Mouse (Mus musculus) erythroblast, adult 5-6 weeks (primary cell): ENCODE results near the gene Olfr206. TPM values are rescaled to one million over a fixed set of nuclear protein-coding genes. Genes with fewer than 3 reads are reported as not detected.
"Not testable (repeated sequence)": the region's sequence is repeated elsewhere in the genome, so short reads cannot be mapped to it uniquely, and the experiment has no call there.

Experiments used
- ATAC-seq: replicated peaks from 2 replicates; pipeline ENCODE4 v1.8.0; 2016; ENCODE audit warnings: moderate number of reproducible peaks, mild to moderate bottlenecking, moderate TSS enrichment, inconsistent platforms; ENCODE audit not compliant: poor library complexity, low FRiP score, severe bottlenecking
- total RNA-seq, 2 experiments: library from RNA; stranded (forward) in 1 of 2; stranded (reverse) in 1 of 2; fragments of 150-400 nt in 1 of 2; fragments of 200-764, 138-1000 nt in 1 of 2; gene quantifications; 2 replicates each; pipeline versions ENCODE4 v1.2.3 to v1.2.4; 2015 to 2017; ENCODE audit warnings: low replicate concordance in 2 of 2

Olfr206 gene
- total RNA-seq (2015; ENCODE audit: low replicate concordance) (not detected in 2 replicates), total RNA-seq (2017; ENCODE audit: low replicate concordance) (not detected in 2 replicates)

DNA sequence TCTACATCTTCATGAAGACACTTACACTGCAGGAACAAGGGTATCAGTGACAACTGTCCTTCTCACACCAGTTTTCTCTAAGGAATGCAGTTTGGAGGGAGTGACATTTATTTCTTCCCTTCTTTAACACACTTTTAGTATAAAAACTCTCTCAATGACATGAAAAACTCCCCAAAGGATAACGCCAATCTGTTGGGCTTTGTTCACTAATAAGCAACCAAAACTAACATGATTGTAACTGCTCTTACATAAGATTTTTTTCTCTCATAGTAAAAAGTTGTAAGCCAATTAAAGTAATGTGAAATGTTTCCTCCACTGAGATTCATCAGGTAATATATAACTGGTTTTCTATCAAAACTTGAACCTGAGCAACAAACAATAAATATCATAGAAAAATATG, at the start of gene Olfr206:
Gene Olfr206 (minus strand): TSS at position 101 of the 400 bp plus-strand sequence.
- ATAC-seq = no peak

DNA sequence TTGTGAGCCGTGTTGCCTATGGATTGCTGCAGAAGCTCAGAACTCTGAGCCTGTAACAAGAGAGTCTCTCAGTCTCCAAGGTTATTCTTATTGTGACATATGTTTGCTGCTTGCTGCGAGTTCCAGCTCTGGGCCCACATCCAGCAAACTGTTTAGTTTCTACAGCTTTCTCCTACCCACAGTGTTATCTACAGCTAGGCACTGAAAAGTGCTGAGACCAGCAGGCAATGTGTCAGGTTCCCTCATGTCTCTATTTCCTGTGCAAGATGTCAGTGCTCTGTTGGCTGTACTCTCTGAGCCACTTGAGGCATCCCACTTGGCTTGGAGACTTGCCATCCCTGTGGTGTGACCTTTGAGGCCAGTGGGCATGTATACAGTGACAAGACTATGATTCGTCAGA, 44.3 kb upstream of the Olfr206 start:
- ATAC-seq = no peak

DNA sequence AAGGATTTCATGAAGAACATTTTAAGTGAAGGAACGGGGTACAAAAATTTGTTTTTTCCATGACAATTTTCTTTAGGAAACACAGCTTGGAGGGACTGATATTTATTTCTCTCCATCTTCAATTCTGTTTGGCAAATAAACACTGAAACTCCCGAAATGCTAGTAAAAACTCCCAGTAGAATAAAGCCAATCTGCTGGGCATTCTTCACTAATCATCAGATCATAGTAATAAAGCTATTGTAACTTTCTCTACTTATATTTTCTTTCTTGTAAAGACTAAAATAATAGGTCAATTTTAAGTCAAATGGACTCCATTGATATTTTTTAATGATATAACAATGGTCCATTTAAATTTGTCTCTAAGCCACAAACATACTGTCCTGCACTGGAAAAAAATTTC, 14.8 kb upstream of the Olfr206 start, which contains the start of gene Olfr209:
Gene Olfr209 (minus strand): TSS at position 101 of the 400 bp plus-strand sequence.
- ATAC-seq = no peak

DNA sequence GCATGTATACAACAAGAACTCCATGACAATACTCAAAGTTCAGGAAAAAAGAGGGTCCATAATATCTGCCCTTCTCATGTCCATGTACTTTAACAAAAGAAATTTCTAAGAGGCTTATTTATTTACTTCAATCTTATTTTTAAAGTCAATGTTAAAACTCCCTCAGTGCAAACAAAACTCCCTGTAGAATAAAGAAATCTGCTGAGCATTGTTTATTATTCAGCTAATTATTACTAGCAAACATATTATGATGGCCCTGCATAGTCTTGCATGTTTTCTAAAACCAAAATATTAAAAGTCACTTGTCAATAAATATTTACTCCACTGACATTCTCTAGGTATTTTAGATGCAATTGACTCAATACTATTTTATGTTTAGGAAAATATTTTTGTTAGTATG, 18.0 kb downstream of the Olfr206 start, which contains the start of gene Olfr205:
Gene Olfr205 (minus strand): TSS at position 101 of the 400 bp plus-strand sequence.
- ATAC-seq = no peak

DNA sequence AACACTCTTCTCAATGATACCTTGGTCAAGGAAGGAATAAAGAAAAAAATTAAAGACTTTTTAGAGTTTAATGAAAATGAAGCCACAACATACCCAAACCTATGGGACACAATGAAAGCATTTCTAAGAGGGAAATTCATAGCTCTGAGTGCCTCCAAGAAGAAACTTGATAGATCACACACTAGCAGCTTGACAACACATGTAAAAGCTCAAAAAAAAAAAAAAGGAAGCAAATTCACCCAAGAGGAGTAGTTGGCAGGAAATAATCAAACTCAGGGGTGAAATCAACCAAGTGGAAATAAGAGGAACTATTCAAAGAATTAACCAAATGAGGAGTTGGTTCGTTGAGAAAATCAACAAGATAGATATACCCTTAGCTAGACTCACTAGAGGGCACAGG, 25.8 kb downstream of the Olfr206 start:
- not testable (repeated sequence) for ATAC-seq

DNA sequence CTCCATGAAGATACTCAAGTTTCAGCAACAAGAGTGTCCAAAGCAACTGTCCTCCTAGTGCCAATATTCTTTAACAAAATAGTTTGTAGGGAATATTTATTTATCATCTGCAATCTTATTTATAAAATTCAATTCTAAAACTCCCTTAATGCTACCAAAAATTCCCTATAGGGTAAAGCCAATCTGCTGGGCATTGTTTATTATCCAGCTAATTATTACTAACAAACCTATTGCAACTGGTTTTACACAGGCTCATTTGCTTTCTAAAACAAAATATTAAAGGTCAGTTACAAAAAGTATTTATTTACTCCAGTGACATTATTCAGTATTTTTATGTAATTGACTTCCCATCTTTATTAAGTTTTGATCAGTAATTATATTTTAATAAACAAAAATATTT, 30.9 kb downstream of the Olfr206 start, which contains the start of gene Olfr204:
Gene Olfr204 (minus strand): TSS at position 101 of the 400 bp plus-strand sequence.
- ATAC-seq = no peak

DNA sequence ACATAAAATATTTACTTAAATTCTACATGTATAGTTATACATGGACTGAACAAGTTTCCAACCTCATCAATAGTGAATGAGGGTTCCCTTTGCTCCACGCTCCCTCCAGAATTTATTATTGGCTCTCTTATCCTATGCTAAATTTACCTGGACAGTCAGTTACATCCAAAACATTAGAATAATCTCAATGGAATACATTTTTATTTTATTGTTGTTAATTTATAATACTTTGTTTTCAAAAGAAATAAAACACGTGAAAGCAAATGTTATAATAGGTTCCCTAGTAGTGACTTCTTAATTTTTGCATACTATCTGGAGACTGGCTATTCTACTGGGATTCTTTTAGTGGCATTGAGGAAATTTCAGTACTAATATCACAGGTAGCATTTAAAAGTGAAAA, 50.5 kb downstream of the Olfr206 start, which contains the start of gene Olfr203:
Gene Olfr203 (plus strand): TSS at position 301 of the 400 bp plus-strand sequence.
- no peak for ATAC-seq

Other genes with a start within 250 kb of the Olfr206 start
- gene Olfr193, start 237.4 kb downstream of the Olfr206 start, total RNA-seq (2015; ENCODE audit: low replicate concordance) = not detected in 2 replicates
- gene Olfr193, start 237.4 kb downstream of the Olfr206 start, total RNA-seq (2017; ENCODE audit: low replicate concordance) = not detected in 2 replicates
- not detected in 2 replicates for gene Olfr194, start 228.2 kb downstream of the Olfr206 start, total RNA-seq (2015; ENCODE audit: low replicate concordance)
- gene Olfr194, start 228.2 kb downstream of the Olfr206 start, total RNA-seq (2017; ENCODE audit: low replicate concordance) = not detected in 2 replicates
- not detected in 2 replicates for gene Olfr195, start 202.2 kb downstream of the Olfr206 start, total RNA-seq (2015; ENCODE audit: low replicate concordance)
- gene Olfr195, start 202.2 kb downstream of the Olfr206 start, total RNA-seq (2017; ENCODE audit: low replicate concordance) = not detected in 2 replicates
- not detected in 2 replicates for gene Olfr196, start 178.8 kb downstream of the Olfr206 start, total RNA-seq (2015; ENCODE audit: low replicate concordance)
- 0.28 TPM in 1 of 2 replicates, not detected in the other for gene Olfr196, start 178.8 kb downstream of the Olfr206 start, total RNA-seq (2017; ENCODE audit: low replicate concordance)
- gene Olfr198, start 145.7 kb downstream of the Olfr206 start, total RNA-seq (2015; ENCODE audit: low replicate concordance) = not detected in 2 replicates
- not detected in 2 replicates for gene Olfr198, start 145.7 kb downstream of the Olfr206 start, total RNA-seq (2017; ENCODE audit: low replicate concordance)
- not detected in 2 replicates for gene Olfr199, start 129.5 kb downstream of the Olfr206 start, total RNA-seq (2015; ENCODE audit: low replicate concordance)
- gene Olfr199, start 129.5 kb downstream of the Olfr206 start, total RNA-seq (2017; ENCODE audit: low replicate concordance) = not detected in 2 replicates
- gene Olfr201, start 76.6 kb downstream of the Olfr206 start, total RNA-seq (2015; ENCODE audit: low replicate concordance) = not detected in 2 replicates
- gene Olfr201, start 76.6 kb downstream of the Olfr206 start, total RNA-seq (2017; ENCODE audit: low replicate concordance) = not detected in 2 replicates
- gene Olfr202, start 62.5 kb downstream of the Olfr206 start, total RNA-seq (2015; ENCODE audit: low replicate concordance) = not detected in 2 replicates
- gene Olfr202, start 62.5 kb downstream of the Olfr206 start, total RNA-seq (2017; ENCODE audit: low replicate concordance) = not detected in 2 replicates
- gene Olfr203, start 50.4 kb downstream of the Olfr206 start, total RNA-seq (2015; ENCODE audit: low replicate concordance) = not detected in 2 replicates
- not detected in 2 replicates for gene Olfr203, start 50.4 kb downstream of the Olfr206 start, total RNA-seq (2017; ENCODE audit: low replicate concordance)
- not detected in 2 replicates for gene Olfr204, start 31.0 kb downstream of the Olfr206 start, total RNA-seq (2015; ENCODE audit: low replicate concordance)
- gene Olfr204, start 31.0 kb downstream of the Olfr206 start, total RNA-seq (2017; ENCODE audit: low replicate concordance) = not detected in 2 replicates
- gene Olfr205, start 18.1 kb downstream of the Olfr206 start, total RNA-seq (2015; ENCODE audit: low replicate concordance) = not detected in 2 replicates
- not detected in 2 replicates for gene Olfr205, start 18.1 kb downstream of the Olfr206 start, total RNA-seq (2017; ENCODE audit: low replicate concordance)
- gene Olfr209, start 14.7 kb upstream of the Olfr206 start, total RNA-seq (2015; ENCODE audit: low replicate concordance) = not detected in 2 replicates
- not detected in 2 replicates for gene Olfr209, start 14.7 kb upstream of the Olfr206 start, total RNA-seq (2017; ENCODE audit: low replicate concordance)
- gene Gabrr3, start 58.1 kb upstream of the Olfr206 start, total RNA-seq (2015; ENCODE audit: low replicate concordance) = not detected in 2 replicates
- gene Gabrr3, start 58.1 kb upstream of the Olfr206 start, total RNA-seq (2017; ENCODE audit: low replicate concordance) = not detected in 2 replicates
- 2.5 and 10.2 TPM in 2 replicates for gene Riox2, start 122.5 kb upstream of the Olfr206 start, total RNA-seq (2015; ENCODE audit: low replicate concordance)
- 8.6 and 12.8 TPM in 2 replicates for gene Riox2, start 122.5 kb upstream of the Olfr206 start, total RNA-seq (2017; ENCODE audit: low replicate concordance)